Mouse (Mus musculus) kidney, embryonic 14.5 days (tissue): ENCODE measurements around the gene Irak2. TPM values are rescaled to one million over a fixed set of nuclear protein-coding genes. Genes with fewer than 3 reads are reported as not detected.

ENCODE experiments used
- ATAC-seq: fragments of 200-750 bp; cut with Nextera tagmentation; 2 replicates; pipeline ENCODE4 v1.8.0; 2017; ENCODE audit warnings: moderate number of reproducible peaks, mild to moderate bottlenecking, moderate TSS enrichment, moderate library complexity; ENCODE audit not compliant: low FRiP score, low TSS enrichment
- H3K27ac ChIP-seq: fragments of 300-500 bp; sonication (generic); 2 replicates; pipeline ENCODE4 v1.5.1; 2014; ENCODE audit warnings: low read depth, mild to moderate bottlenecking, low read length, moderate library complexity, mixed read lengths
- H3K27me3 ChIP-seq: fragments of 300-500 bp; sonication (generic); 2 replicates; pipeline ENCODE4 v1.6.1; 2014; ENCODE audit warnings: mild to moderate bottlenecking, low read length; ENCODE audit not compliant: control insufficient read depth, insufficient read depth
- H3K36me3 ChIP-seq: fragments of 300-500 bp; sonication (generic); 2 replicates; pipeline ENCODE4 v1.6.1; 2014; ENCODE audit warnings: low read length, mixed read lengths; ENCODE audit not compliant: control insufficient read depth, insufficient read depth
- H3K4me1 ChIP-seq: fragments of 300-500 bp; sonication (generic); 2 replicates; pipeline ENCODE4 v1.6.1; 2014; ENCODE audit warnings: low read length, mixed read lengths; ENCODE audit not compliant: control insufficient read depth, insufficient read depth
- H3K4me2 ChIP-seq: fragments of 300-500 bp; sonication (generic); replicated peaks from 2 replicates; pipeline ENCODE4 v1.6.1; 2014; ENCODE audit warnings: low read depth, mild to moderate bottlenecking, low read length
- H3K4me3 ChIP-seq: fragments of 300-500 bp; sonication (generic); 2 replicates; pipeline ENCODE4 v1.5.1; 2014; ENCODE audit warnings: mild to moderate bottlenecking, low read length
- H3K9ac ChIP-seq: fragments of 300-500 bp; sonication (generic); 2 replicates; pipeline ENCODE4 v1.6.1; 2014; ENCODE audit warnings: low read depth, mild to moderate bottlenecking, low read length, moderate library complexity
- H3K9me3 ChIP-seq: fragments of 300-500 bp; sonication (generic); 2 replicates; pipeline ENCODE4 v1.6.1; 2016; ENCODE audit warnings: low read length; ENCODE audit not compliant: control insufficient read depth
- WGBS: fragments of 180-500 bp; shearing (Covaris S2); extraction: QIAGEN DNeasy Blood & Tissue Kit; methylation state at CpG from one replicate; pipeline ENCODE4 v1.1.7; 2014; 5-methylcytosine and 5-hydroxymethylcytosine counted together
- polyA plus RNA-seq: library from polyadenylated mRNA; unstranded; fragments of >200 nt; fragmentation: Nextera tagmentation; extraction: Ambion mirVana; gene quantifications from 2 replicates; pipeline ENCODE4 v1.2.1, GENCODE M21; 2014

Gene Irak2
- polyA plus RNA-seq, 1 experiment from 2014 or later = 2.6 TPM

DNA sequence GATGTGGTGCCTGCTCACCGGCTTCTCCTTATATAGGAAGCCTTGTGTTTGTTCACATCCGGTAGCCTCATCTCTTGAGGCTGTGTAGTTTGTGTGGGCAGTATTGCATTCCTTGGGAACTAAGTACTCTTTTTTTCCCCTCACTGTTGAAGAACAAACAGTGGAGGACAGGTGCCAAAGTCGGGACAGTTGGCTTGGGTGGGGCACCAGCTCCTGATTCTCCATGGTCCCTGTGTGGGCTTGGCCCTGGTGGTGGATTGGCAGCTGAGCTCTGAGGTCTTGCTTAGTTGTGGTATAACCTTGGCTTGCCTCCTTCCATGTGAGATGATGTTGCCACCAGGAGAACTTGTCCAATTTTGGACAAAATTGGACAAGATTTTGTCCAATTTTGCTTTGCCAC, 81.6 kb downstream of the Irak2 start, which contains the start of gene Ghrl:
Gene Ghrl (minus strand): TSS at position 3 of the 400 bp plus-strand sequence.
- Histone ChIP-seq H3K4me1 (no peaks in the 10 kb centered on the region), H3K4me2 (no peak within 1 kb of the TSS), H3K4me3 (no peak within 1 kb of the TSS), H3K27ac (no peak within 1 kb of the TSS), H3K27me3 (no peaks in the 10 kb centered on the region), H3K9me3 (no peaks in the 10 kb centered on the region), H3K36me3 (peaks cover 49% of the 10 kb centered on the region), H3K9ac (no peak within 1 kb of the TSS)
- WGBS = 93% methylated on average over 3 of the region's 3 CpGs
- no peak for ATAC-seq

DNA sequence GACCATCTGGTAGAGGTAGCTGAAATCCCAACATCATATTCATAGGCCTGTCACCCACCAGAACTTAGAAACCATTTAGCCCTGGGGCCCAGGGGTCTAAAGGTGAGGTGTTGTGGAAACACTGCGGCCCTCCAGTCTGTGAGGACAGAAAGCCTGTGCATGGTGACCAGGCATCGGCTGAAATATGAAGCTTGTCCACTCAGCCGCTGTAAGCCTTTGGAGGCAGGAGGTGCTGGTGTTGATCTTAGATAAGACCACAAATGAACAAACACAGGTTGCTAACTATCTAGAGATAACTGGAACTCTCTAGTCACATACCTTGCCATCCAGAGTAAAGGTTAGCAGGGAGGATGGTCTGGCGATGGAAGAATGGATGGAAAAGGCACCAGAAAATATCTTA, 82.8 kb downstream of the Irak2 start:
- no peaks in the 10 kb centered on the region for H3K27me3 ChIP-seq
- H3K4me3 ChIP-seq = no peak overlapping the region
- H3K4me1 ChIP-seq = no peaks in the 10 kb centered on the region
- no peak overlapping the region for H3K9ac ChIP-seq
- peaks cover 49% of the 10 kb centered on the region for H3K36me3 ChIP-seq
- 85% methylated on average over 4 of the region's 4 CpGs for WGBS
- no peak overlapping the region for H3K27ac ChIP-seq
- no peak overlapping the region for H3K4me2 ChIP-seq
- H3K9me3 ChIP-seq = no peaks in the 10 kb centered on the region
- no peak for ATAC-seq

DNA sequence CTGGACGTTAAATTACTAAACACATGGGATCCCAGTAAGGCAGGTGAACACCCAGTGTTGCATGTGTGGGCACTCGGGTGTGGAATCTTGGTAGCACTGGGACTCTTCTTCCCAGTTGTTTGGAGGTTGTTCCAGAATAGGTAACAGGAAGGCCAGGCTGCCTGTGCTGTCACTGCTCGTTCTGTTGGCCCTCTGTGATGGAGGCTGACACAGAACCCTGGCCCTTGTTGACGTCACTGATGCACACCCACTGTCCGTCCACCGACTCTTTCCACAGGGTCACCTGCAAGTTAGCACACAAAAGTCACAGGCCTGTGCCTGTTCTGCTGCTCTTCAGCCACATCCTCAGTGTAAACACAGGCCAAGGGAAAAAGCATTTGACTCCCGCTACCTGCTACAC, 89.9 kb downstream of the Irak2 start:
- 90% methylated on average over 7 of the region's 7 CpGs for WGBS

DNA sequence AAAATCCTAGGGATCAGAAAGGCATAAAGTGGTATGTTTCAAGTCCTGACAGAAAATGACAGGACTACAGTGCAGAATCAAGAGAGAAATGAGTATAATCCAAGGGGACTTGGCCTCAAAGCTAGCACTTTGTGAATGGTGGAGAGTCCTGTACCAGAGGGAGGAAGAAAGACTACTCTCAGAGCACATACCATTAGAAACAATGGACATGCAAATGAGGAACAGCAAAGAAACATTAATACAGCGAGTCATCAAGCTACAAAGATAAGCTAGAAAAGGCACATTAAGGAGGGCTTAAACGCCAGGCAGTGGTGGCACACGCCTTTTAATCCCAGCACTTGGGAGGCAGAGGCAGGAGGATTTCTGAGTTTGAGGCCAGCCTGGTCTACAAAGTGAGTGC, 93.0 kb downstream of the Irak2 start:
- Histone ChIP-seq H3K27me3 (no peaks in the 10 kb centered on the region), H3K9me3 (no peaks in the 10 kb centered on the region), H3K27ac (no peak overlapping the region), H3K9ac (no peak overlapping the region), H3K4me2 (no peak overlapping the region), H3K4me3 (no peak overlapping the region), H3K36me3 (peaks cover 100% of the 10 kb centered on the region), H3K4me1 (no peaks in the 10 kb centered on the region)
- 90% methylated on average over 3 of the region's 3 CpGs for WGBS
- no peak for ATAC-seq

More for the DNA sequence above, 89.9 kb downstream of the Irak2 start:
- Histone ChIP-seq H3K4me3 (no peak overlapping the region), H3K4me2 (no peak overlapping the region), H3K27ac (no peak overlapping the region), H3K36me3 (peaks cover 86% of the 10 kb centered on the region), H3K4me1 (no peaks in the 10 kb centered on the region), H3K9me3 (no peaks in the 10 kb centered on the region), H3K27me3 (no peaks in the 10 kb centered on the region), H3K9ac (no peak overlapping the region)
- ATAC-seq = no peak

DNA sequence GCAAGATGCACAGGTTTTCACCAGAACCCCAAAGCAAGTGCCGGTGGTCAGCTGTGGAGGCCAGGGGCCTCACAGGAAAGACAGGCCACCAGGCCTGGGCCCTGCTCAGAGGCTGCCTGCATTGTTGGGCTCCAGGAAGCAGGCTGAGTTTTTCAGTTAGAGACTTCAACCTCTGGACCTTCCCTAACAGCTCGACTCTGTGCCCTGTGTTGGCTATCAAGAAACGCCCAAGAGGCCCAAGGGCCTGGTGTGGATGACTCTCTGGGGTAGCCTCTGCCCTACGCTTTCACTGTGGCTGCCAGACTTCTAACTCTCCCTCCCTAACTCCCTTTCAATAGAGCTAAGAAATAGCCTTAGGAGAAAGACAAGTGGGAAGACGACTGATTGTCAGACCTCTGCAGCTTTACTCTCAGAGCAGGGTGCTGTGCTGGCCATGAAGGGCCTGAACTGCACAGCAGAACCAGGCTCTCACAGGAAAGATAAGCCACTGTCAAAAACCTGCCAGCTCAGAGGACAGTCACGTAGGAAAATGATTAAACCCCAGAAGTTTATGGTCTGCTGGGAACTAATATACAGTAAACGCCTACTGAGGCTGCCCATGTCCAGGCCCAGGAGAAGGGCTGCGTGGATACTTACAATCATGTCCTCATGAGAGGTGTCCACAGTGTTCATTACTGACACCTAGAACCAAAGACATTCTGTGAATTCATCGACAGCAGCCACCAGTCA, 99.2 kb downstream of the Irak2 start:
- Histone ChIP-seq H3K36me3 (peaks cover 54% of the 10 kb centered on the region), H3K9me3 (no peaks in the 10 kb centered on the region), H3K4me2 (no peak overlapping the region), H3K27me3 (no peaks in the 10 kb centered on the region), H3K4me3 (no peak overlapping the region), H3K4me1 (peaks cover 10% of the 10 kb centered on the region), H3K9ac (no peak overlapping the region), H3K27ac (no peak overlapping the region)
- ATAC-seq = no peak
- WGBS = 92% methylated on average over 9 of the region's 9 CpGs

DNA sequence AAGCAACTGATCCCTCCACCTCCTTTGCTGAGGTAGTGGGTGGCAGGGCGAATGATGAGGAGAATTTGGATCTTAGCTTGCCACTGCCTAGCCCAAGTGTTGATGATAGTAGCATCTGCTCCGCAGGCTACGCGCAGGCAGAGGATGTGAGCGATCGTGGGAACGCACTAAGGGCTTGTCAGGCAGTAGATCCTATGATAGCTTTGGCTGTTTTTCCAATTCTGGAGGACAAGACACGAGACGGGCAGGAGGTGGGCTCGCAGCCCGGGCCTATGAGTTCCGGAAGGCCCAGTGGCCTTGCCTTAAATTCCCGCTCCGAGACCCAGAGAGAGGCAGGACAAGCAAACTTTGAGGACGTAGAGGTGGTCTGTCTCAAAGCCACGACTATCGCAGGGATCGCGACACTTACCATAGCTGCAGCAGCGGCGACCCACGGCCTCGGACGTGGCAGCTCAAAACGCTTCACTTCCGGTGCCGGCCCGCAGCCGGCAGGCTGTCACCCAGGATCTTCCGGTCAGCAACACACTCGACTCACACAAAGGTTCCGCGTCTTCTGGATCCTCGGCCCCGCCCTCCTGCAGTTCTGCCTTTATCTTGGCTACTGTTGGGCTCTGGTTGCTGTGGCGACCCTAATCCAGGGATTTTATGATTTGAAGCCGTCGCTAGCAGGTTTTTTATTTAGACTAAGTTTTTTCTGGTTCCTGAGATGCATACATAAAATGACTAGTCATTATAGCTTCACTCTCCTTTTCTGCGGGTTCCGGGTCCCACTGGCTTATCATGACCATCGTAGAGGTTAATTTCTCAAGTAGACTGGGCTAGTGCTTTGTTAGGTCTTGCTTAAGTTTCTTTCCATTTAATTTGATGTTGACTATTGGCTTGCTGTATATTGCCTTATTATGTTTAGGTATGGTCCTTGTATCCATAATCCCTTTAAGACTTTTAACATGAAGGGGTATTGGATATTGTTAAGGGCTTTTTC, 102.3 kb downstream of the Irak2 start, which contains the start of gene Sec13:
Gene Sec13 (minus strand): TSS at position 508 of the 982 bp plus-strand sequence.
- H3K4me1 ChIP-seq = peaks cover 10% of the 10 kb centered on the region
- H3K4me2 ChIP-seq = peak within 1 kb of the TSS; percentile 85
- WGBS = 7% methylated on average over 41 of the region's 41 CpGs
- H3K9ac ChIP-seq = peak within 1 kb of the TSS; percentile 86
- no peaks in the 10 kb centered on the region for H3K9me3 ChIP-seq
- H3K27ac ChIP-seq = no peak within 1 kb of the TSS
- H3K4me3 ChIP-seq = peak within 1 kb of the TSS; percentile 95
- no peaks in the 10 kb centered on the region for H3K27me3 ChIP-seq
- H3K36me3 ChIP-seq = peaks cover 24% of the 10 kb centered on the region
- ATAC-seq = peak; percentile 80

DNA sequence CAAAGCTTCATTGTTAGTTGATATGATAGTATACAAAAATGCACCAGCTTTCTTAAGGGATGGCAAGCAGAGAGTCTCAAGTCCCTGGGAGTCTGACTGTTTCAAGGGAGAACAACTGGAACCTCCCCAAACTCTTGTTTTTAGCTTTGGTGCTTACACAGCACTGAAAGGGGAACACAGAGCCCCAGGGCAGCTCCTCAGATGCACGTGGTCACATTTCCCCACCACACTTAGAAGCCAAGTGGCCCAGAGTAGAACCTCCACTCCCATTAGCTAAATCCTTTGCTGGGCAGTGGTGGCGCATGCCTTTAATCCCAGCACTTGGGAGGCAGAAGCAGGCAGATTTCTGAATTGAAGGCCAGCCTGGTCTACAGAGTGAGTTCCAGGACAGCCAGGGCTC, 103.2 kb downstream of the Irak2 start:
- H3K4me2 ChIP-seq = no peak overlapping the region
- H3K4me1 ChIP-seq = peaks cover 10% of the 10 kb centered on the region
- WGBS = 75% methylated on average over 2 of the region's 2 CpGs
- H3K27me3 ChIP-seq = no peaks in the 10 kb centered on the region
- H3K9me3 ChIP-seq = no peaks in the 10 kb centered on the region
- peaks cover 15% of the 10 kb centered on the region; the same call in 1 of the 2 replicates for H3K36me3 ChIP-seq
- H3K27ac ChIP-seq = no peak overlapping the region
- no peak overlapping the region for H3K4me3 ChIP-seq
- H3K9ac ChIP-seq = no peak overlapping the region
- no peak for ATAC-seq

DNA sequence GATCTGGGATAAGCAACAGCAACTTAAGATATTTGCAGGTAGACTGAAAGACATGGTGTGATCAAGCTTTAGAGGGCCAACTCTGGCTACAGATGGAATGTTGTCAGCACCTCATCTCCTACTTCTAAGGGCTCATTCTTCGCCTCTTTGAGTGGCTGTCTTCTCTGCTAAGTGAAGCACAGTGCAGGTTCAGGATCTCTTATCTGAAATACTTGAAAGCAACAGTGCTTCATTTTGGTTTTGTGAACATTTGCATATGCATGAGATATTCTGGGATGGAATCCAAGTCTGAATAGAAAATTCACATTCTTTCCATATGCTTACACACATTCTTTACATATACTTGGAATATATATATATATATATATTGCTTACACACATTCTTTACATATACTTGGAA, 104.1 kb downstream of the Irak2 start:
- H3K27me3 ChIP-seq = no peaks in the 10 kb centered on the region
- H3K4me2 ChIP-seq = no peak overlapping the region
- H3K9me3 ChIP-seq = no peaks in the 10 kb centered on the region
- peaks cover 10% of the 10 kb centered on the region; the same call in 1 of the 2 replicates for H3K36me3 ChIP-seq
- no peak overlapping the region for H3K9ac ChIP-seq
- H3K4me1 ChIP-seq = peaks cover 10% of the 10 kb centered on the region
- 85% methylated on average over 1 of the region's 1 CpGs for WGBS
- no peak for ATAC-seq
- H3K27ac ChIP-seq = no peak overlapping the region
- H3K4me3 ChIP-seq = no peak overlapping the region
